Mouse (Mus musculus) cerebellum, postnatal 14 days (tissue): ENCODE data around the gene Trip12.

Source experiments
- DNase-seq, 2 experiments: peaks; one replicate each; pipeline ENCODE4 v3.0.0; 2021; ENCODE audit warnings: mixed read lengths in 2 of 2

The Trip12 gene

DNA sequence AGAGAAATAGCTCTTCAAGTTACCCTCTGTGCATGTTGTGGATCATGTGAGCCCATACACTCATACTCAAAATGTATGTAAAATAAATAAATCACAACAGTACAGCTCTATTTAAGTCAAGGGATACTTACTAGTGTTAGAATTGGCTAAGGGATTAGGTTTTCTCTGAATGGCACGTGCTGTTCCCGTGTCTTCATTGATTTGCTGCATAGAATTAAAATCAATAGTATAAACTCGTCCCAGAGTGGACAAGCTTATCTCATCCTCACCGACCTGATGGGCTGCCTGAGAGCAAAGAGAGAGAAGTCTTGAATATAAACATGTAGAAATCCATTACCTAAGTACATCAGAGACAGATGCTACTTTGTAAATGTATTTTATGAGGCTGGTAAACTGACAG lies 81.5 kb downstream of the Trip12 start:
- no peak for DNase-seq

DNA sequence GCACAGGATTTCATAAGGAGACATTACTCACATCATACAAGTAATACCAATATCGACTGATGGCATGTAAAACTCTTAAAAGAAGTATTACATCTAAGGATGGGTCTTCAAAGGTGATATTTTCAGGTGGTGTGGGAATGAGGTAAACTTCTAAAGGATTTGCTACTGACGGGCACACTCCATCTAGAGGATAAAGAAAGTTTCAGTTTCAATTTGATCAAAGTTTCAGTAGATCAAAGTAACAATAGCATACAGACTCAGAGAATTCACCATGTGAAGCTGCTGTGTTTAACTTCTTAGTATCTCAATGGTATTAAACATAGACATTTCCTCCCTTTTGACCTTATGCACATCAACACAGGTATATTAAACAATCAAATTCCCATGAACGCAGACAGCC lies 98.2 kb downstream of the Trip12 start:
- DNase-seq: no peak

GRCm38 (mm10) chr1:84740080-84740479 lies 100.2 kb downstream of the Trip12 start:
- DNase-seq: no peak

- no peak for DNase-seq
Observed at GRCm38 (mm10) chr1:84737097-84737496, 103.2 kb downstream of the Trip12 start.

DNA sequence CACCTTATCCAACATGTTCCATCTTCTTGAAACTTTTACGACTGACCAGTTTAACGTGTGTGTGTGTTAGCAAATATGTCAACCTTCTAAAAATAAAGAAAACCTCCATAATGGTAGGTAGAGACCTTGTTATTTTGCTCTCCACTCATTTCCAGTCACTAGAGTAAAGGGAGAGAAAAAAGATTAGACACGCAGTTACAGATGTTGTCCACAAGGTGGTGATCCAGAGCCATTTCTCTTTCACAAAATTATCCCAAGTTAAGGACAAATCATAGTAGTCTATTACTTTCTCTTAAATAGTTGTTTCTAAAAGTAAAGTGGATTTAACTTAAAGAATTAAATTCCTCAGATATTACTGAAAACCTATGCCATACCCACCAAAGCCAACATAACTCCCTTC lies 106.5 kb downstream of the Trip12 start:
- DNase-seq: peak in 1 of 2 experiments; percentile 34

DNA sequence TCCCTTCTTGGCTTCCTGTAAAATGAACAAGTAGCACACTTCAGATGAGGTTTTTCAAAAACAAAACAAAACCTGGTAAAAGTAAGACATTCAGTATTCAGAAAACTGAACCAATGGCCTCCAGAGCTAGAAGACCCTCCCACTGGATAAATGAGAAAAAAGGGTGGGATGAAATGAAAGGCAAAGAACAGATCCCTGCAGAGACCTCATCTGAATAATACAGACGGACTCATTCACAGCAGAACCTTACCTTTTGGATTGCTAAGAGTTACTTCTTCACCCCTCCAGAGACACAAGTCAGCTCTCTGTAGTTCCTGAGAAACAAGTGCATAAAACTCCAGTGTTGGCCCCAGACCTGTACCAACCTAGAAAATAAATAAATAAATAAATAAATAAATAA lies 108.6 kb downstream of the Trip12 start:
- DNase-seq: no peak

- DNase-seq: no peak
Observed at GRCm38 (mm10) chr1:84722841-84723240, 117.5 kb downstream of the Trip12 start.

GRCm38 (mm10) chr1:84722371-84722770 lies 117.9 kb downstream of the Trip12 start:
- DNase-seq: no peak

DNA sequence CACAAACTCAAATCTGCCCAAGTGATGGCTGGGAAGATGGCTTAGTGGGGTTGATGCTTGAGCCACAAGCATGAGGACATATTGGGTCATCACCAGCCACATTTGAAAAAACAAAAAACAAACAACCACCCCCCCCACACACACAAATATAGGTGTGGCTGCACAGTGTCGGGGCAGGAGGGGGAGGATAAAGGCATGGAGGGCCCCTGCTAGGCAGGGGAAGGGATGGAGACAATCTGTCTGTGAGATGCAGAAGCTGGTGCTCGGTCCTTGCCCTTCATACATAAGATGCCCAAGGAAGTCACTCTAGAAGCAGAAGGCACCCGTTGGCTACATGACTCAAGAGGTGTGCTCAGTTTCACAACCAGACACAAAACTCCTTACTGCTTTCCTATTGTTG lies 118.4 kb downstream of the Trip12 start:
- DNase-seq: no peak

DNA sequence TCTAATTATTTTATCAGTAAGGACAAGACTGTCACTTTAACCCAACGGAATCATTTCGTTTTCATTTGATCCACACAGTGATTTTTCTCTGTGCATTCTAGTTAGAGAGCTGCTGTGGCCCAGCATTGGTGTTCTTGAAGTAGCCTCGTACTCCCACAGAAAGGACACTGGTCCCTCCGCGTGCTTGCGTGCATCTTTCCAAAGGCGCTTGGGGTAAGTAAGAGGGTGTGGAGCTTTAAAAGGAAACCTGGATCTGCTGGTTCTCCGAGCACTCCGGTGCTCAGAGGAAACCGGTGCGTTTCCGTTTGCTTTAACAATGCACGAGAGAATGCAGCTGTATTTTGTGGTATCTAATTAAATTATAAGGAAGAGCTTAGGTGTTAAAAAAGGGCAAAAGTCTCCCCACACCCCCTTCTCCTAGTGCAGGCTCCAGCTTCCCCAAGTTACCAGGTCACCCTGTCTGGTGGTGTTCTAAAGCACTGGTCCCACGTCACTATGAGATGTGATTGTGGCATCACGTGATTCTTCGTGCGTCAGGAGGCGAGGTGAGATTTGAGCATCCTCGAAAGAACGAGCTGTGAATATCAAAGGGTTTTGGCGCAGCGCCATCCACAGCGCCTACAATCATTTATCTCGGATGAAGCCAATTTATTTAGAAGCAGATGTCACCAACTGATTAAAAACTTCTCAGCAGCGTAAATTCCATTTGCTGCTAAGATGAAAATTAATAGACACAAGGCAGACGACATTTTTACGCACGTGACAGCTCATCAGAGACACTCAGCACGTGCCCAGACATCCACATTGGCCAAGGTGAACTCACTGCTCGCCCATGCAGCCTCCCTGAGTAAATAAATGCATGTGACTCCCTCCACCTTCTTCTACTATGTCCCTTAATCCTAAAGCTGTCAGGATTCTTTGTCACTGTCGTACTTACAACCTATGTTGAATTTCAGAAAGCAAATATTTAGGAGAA lies 130.2 kb downstream of the Trip12 start:
- DNase-seq: peak; percentile 64 to 75

DNA sequence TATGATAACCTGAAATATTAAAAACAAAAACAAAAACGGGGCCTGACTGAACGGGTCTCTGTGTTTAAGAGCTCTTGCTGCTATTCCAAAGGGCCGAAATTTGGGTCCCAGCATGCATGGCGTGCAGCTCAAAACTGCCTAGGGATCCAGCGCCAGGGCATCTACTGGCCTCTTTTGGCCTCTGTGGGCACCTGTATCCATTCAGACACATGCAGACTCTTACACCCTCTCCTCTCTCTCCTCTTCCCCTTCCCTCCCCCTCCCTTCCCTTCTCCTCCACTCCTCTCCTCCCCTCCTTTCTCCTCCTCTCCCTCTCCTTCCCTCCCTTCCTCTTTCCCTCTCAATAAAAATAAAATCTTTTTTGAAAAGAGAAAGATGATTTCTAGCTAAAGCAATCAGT lies 130.9 kb downstream of the Trip12 start:
- DNase-seq: peak; percentile 39 to 53

- no peak for DNase-seq
Observed at GRCm38 (mm10) chr1:84700254-84700653, 140.1 kb downstream of the Trip12 start.

DNA sequence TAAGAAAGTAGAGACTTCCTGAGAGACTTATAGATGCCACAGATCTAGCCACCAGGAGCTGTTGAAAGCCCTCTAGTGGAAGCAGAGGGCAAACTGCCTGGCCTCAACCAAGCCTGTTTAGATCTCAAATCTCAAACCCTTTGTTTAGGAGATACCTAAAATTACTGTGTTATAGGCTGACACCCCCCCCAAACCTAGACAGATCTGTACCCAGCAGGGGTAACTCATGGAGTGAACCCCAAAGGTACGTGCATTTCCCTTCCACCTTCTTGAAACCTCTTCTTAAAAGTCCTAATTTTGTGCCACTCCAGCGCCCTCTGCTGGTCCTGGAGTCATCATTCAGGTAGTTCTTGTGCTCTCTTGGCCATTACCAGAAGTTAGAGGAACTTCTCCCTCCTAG lies 143.2 kb downstream of the Trip12 start:
- DNase-seq: peak; percentile 88 to 90

DNA sequence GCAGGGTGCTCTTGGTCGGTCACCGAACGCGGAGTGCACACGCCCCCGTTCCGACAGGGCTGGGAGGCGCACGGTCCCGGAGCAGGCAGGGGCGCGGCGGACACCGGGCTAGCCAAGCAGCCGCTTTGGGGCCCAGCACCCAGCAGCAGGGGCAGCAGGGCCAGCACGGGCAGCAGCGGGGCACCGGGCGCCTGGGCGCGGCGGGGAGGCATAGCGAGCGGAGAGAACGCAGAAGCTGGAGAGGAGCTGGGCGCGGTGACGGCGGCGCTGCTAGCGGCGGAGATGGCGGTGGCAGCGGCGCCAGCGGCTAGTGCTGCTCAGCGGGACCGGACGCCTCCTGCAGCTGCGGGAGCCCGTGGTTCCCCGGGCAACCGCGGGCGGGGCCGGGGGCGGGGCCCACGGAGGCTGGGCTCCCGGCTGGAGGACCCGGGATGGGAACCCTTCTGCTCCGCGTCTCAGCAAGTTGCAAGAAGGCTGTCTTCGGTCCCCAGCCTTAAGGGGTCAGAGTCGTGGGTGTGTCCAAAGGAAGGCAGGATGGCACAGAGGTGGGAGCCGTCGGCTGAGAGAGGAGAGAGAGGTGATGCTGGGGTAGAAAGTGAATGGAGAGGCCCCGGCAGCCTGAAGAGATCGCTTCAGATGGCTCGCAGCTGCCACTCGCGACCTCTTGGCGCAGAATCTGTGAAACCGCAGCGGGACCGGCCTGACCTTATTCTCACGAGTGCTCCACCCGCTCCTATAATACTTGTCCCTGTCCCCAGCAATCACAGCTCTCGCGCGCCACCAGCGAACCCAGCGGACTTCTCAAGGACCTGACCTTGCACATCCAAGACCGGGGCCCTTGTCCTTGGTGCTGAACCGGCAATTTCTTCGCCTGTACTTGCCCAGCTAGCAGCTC lies 144.6 kb downstream of the Trip12 start, which contains the start of gene Dner:
Gene Dner (minus strand): TSS at position 705 of the 895 bp plus-strand sequence.
- peak; percentile 77 to 79 for DNase-seq

GRCm38 (mm10) chr1:84694688-84695474 lies 145.4 kb downstream of the Trip12 start:
- peak; percentile 85 to 91 for DNase-seq

DNA sequence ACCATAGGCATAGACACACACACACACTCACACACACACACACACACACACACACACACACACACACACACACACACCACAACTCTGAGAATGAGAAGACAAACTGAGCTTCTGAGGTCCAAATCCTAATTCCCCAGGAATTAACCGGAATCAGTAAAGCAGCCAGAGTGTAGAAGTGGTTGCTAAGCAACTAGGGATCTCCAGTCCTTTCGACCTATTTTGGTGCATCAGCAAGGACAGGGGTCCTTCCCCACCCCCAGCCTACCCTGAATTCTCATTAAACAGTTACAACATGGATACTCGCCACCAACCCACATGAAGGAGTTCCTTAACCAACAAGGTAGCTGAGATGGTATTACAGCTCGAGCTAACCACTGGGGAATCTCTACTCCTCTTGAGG lies 162.4 kb downstream of the Trip12 start:
- DNase-seq: no peak
